Mouse (Mus musculus): ENCODE results near the gene Tbc1d2b.

- TF ChIP-seq CTCF (IDR thresholded peaks at IDR 0.05; ENCODE audit: borderline replicate concordance, insufficient read depth, low read depth, low read length) (no peak), POLR2A (IDR thresholded peaks at IDR 0.05; ENCODE audit: borderline replicate concordance, insufficient read depth, low read length) (no peak)
Observed at GRCm38 (mm10) chr9:90278397-90278796, 7.8 kb upstream of the Tbc1d2b start.
